Mouse (Mus musculus) gastrocnemius, postnatal 10 days (tissue): ENCODE measurements around the gene Reep6. TPM values are rescaled to one million over a fixed set of nuclear protein-coding genes. Genes with fewer than 3 reads are reported as not detected.
A peak's percentile ranks its signal among the peaks of the same experiment; 100 is the strongest.

Source experiments
- DNase-seq: peaks from one replicate; pipeline ENCODE4 v3.0.0; 2021; ENCODE audit warnings: mixed read lengths
- total RNA-seq, 2 experiments: library from RNA; stranded (reverse); gene quantifications; 2 replicates each; pipeline ENCODE4 v1.2.3; 2021

The Reep6 gene
- total RNA-seq, 2 experiments from 2014 or later, result 2.1 to 2.4 TPM

DNA sequence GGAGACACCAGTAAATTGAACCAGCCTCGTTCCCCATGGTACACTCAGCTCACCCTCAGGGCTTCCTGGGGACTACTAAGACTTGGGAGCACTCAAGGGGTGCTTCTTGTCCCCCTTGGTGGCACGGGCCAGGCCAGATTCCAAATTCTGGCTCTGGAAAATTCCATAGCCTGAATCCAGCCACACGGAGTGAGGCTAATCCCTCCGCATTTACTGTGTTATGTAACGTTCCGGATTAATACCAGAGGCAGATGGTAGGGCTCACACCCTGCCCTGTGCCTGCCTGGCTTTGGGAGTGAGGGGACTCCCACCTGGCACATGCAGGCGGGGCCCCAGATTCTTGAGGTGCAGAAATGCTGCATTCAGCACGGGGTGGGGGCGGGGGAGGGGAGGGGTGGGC lies 25.7 kb downstream of the Reep6 start:
- DNase-seq, result no peak

GRCm38 (mm10) chr10:80356001-80356682 lies 26.4 kb downstream of the Reep6 start, which contains the start of gene Plk5:
TSS of gene Plk5 (plus strand) at chr10:80356459.
- no peak for DNase-seq

GRCm38 (mm10) chr10:80356737-80357136 lies 27.0 kb downstream of the Reep6 start:
- DNase-seq, result no peak

DNA sequence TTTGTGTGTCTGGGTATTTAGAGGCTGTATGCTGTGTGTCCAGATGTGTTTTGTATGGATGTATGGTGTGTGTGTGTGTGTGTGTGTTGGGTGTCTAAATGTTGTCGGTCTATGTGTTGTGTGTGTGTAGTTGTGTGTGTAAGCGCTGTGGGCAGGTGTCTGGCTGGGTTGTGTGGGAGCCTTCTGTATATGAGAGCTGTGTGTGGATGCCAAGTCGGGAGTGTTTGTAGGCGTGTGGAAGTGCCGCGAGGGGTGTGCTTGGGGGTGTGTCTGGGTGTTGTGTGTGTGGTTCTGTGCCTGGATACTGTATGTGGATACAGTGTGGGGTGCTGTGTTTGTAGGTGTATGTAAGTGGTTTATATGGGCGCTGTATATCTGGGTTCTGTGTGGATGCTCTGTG lies 27.6 kb downstream of the Reep6 start:
- no peak for DNase-seq

- no peak for DNase-seq
Observed at GRCm38 (mm10) chr10:80357994-80358639, 28.4 kb downstream of the Reep6 start.

- DNase-seq, result no peak
Observed at GRCm38 (mm10) chr10:80363734-80364133, 34.0 kb downstream of the Reep6 start.

DNA sequence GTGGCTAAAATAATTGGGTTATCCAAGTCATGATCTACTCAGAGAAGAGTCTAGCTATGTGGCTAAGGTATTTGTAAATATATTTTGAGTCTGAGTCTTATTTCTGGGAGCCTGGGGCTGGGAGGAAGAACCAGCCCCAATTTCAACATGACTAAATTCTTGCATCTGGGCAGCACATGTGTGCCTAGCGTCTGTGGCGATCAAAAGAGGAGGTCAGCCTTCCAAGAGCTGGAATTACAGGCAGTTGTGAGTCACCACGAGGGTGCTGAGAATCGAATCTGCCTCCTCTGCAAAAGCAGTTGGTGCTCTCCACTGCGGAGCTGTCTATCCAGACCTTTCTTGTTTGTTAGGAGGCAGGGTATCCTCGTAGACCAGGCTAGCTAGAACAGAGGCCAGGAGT lies 36.0 kb downstream of the Reep6 start:
- no peak for DNase-seq

- no peak for DNase-seq
Observed at GRCm38 (mm10) chr10:80367954-80368353, 38.2 kb downstream of the Reep6 start.

DNA sequence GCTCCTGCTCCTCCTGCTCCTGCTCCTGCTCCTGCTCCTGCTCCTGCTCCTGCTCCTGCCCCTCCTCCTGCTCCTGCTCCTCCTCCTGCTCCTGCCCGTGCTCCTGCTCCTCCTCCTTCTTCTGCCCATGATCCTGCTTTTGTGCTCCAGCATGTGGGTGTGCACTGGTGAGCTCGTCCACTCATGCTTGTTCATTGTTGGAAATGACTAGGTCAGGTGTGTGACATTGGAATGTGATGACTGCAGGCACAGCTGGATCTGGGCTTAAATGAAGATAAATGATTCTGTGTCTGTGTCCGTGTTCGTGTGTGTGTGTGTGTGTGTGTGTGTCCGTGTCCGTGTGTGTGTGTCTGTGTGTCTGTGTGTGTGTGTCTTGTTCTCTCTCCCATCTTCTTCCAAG lies 38.6 kb downstream of the Reep6 start:
- DNase-seq, result no peak

DNA sequence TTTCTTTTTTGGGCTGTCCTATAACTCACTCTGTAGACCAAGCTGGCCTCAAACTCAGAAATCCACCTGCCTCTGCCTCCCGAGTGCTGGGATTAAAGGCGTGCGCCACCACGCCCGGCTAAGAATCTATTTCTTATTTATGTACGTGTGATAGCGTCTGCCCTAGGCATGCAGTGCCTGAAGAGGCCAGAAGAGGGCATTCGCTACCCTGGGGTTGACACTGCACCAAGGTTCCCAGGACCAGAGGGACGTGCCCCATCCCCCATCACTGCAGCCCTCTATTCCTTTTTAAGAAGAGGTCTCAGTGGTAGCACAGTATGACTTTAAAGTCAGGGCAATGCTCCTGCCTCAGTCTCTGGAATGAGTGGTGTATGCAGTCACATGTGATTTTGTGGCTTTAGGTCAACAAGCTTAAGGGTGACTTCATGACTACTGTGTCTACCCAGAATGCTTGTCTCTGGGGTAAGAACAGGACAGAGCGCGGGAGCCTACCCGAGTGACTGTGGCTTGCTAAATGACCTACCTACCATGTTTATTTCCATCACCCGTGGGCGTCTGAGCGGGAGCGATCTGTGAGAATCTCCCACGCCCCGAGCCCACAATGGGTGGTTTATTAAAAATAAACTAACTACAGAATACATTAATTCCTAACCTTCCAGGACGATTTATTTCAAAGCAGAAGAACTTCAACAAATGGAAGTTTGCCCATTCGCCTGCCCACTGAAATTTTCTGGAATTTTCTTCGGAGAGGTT lies 40.4 kb downstream of the Reep6 start:
- DNase-seq, result no peak

GRCm38 (mm10) chr10:80371411-80371966 lies 41.7 kb downstream of the Reep6 start:
- no peak for DNase-seq

DNA sequence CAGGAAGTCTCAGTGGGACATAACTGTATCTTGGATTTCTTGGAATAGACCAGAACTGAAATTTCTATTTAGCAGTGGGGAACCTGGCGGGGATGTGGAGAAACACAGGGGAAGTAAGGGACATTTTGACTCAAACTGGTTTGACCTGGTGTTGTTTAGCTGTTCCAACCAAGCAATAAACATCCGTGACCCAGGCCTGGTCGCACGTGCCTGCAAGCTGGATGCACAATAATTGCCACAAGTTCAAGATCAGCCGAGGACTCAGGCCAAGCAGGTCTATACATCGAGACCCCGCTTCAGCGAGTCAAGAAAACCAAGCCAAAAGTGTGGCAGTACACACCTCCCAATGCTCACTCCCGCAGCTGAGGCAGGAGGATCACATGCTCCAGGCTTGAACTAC lies 42.2 kb downstream of the Reep6 start:
- no peak for DNase-seq

DNA sequence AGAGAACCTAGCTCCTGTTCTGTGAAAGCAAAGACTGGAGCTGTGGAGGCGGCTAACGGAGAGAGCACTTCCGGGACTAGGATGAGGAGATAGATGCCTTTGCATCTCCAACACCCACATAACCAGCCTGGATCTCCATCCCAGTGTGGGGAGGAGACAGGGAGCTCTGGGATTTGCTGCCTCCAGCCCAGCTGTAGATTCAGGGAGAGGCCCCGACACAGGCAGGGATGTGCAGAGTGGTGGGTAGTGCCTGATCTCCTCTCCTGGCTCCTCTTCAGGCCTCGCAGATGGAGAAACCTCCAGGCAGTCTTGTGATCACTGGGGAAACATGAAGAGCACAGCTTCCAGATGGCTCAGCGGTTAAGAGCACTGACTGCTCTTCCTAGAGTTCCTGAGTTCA lies 43.0 kb downstream of the Reep6 start:
- DNase-seq, result no peak

GRCm38 (mm10) chr10:80374063-80374462 lies 44.3 kb downstream of the Reep6 start:
- peak; percentile 70 for DNase-seq

DNA sequence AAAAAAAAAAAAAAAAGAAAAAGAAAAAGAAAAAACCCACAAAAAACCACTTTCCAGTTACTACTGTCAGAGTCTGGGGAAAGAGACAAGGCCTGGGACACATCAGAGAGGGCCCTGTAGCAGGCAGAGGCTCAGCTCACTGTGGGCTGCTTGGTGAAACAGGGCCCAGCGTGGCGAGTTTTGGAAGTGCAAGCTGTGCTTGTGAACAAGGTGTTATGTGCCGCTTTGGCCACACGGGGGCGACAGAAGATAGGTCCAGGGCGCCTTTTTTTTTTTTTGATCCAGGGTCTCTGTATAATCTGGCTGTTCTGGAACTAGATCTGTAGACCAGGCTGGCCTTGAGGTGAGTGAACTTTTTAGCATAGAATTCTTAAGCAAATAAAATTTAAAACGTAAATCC lies 46.4 kb downstream of the Reep6 start:
- peak; percentile 95 for DNase-seq

DNA sequence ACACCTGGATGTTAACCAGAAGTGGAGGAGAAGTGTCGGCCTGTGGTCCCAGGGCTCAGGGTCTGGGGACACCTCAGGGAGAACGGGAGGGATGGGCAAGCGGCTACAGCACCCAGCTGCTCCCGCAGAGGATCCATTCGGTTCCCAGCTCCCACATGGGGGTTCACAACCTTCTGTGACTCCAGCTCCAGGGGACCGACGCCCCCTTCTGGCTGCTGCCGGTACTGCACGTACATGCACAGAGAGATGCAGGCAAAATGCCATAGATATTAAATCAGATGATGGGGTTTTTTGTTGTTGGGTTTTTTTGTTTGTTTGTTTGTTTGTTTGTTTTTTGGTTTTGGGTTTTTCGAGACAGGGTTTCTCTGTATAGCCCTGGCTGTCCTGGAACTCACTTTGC lies 48.0 kb downstream of the Reep6 start:
- DNase-seq, result peak; percentile 58

DNA sequence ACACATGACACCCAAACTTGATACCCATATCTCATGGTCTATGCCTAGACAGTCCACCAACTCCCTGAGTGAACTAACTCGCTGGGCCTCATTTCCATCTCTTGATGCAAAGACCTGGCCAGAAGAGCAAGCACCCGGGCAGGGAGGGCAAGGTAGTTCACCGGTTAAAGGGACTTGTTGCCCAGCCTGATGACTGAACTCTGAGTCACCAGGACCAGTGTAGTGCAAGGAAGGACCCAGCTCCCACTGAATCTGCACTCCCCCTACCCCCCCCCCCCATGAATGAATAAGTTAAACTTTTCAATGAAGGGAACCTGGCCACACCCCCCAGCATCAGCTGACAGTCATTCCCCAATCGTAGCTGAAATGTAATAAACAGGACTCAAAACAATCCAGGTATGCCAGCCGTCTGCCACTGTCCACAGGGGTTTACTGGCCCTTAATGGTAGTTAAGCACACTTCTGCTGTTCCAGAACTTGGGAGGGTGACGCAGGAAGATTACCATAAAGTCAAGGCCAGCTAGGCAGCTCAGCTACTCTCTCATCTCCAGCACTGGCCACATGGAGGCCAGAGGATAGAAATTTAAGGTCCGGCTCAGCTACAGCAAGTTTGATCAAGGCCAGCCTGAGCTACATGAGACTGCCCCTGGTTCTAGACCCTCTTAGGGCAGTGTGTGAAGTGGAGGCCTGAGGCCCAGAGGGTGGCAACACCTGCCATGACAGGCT lies 53.0 kb downstream of the Reep6 start:
- no peak for DNase-seq

GRCm38 (mm10) chr10:80383431-80383830 lies 53.7 kb downstream of the Reep6 start:
- no peak for DNase-seq

GRCm38 (mm10) chr10:80384115-80384639 lies 54.4 kb downstream of the Reep6 start:
- no peak for DNase-seq

DNA sequence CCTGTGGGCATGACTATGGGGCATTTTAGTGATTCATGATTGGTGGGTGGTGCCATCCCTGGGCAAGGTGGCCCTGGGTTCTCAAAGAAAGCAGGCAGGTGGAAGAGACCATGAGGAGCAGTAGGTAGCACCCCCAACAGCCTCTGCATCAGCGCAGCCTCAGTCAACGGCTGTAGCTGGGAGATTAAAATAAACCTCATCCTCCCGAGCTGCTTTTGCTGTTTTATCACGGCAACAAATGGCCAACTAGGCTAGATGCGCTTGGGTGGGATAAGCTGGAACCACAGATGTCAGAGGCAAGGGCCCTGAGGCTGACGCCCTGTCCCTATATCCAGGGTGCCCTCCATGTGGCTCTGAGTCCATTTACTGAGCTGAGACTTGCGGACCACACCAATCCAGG lies 55.0 kb downstream of the Reep6 start:
- DNase-seq, result no peak

DNA sequence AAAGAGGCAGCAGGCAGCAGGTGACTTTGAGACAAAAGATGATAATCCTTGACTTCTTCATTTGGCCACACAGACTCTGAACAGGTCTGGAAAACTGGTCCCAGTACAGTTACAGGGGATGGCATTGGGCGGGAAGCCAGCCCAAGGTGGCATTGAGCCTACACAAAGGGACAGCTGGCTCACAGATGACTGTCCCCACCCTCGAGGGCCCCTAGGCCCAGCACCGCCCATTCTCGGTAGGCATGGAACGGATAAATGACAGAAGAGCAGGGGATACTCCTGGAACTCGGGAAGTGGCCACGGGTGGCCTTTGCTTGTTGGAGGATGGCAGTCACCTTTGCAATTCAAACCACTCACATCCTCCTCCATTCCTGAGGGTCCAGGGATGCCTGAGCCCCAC lies 55.6 kb downstream of the Reep6 start:
- no peak for DNase-seq
